Mouse (Mus musculus) gastrocnemius, postnatal 10 days (tissue): ENCODE data around the gene Dctn1. TPM values are rescaled to one million over a fixed set of nuclear protein-coding genes. Genes with fewer than 3 reads are reported as not detected.

Experiments used
- DNase-seq: peaks from one replicate; pipeline ENCODE4 v3.0.0; 2021; ENCODE audit warnings: mixed read lengths
- total RNA-seq, 2 experiments: library from RNA; stranded (reverse); gene quantifications; 2 replicates each; pipeline ENCODE4 v1.2.3; 2021

Gene Dctn1
- total RNA-seq, 2 experiments from 2014 or later: 126 to 132 TPM

DNA sequence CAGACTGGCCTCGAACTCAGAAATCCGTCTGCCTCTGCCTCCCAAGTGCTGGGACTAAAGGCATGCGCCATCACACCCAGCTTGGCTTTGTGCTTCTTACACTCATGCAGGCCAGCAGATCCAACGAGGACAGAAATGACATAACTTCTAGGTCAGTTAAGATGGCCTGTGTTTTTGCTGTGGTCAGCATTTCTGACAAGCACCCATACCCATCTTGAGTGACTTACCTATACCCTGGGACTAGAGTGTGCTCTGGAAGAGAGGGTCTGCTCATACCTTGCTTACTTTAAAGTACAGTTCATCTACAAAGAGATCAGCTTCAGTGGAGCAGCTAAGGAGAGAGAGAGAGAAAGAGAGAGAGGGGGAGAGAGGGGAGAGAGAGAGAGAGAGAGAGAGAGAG is 67.6 kb downstream of the Dctn1 start:
- DNase-seq: no peak

DNA sequence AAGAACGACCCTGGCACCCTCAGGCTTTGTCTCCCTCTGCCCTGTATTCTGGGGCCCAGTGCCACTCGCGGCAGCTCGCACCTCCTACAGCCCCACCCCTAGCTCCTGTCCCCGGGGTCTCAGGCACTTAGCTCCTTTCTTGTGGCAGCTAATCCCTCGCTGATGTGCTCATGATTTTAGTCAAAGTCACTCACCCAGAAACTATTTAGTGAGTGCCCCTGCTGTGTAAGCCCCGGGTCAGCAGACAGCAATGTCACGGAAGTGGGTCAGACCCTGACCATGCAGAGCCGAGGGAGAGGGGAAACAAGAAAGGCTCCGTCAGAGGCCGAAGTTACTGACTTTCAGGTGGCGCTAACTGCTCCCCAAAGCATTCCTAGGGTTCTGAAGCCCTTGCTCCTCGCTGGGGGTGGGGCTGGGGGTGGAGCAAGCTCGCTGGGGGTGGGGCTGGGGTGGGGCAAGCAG is 68.6 kb downstream of the Dctn1 start:
- no peak for DNase-seq

DNA sequence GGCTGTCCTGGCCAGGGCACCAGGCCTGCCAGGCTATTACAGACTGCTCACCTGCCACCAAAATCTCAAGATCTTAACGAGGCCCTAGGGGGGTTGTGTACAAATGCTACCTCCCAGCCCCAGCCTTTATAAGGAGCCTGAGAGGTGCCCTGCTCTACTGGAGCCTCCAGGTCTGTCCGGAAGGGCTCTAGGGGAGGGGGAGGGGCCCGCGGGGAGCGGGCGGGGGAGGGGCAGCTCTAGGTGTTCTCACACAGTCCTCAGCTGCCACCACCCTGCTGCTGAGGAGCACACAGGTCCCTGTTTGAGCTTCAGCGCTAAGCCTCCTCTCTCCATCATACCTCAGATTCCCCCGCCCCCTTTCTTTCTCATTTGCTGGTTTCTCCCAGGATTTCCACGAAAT is 71.4 kb downstream of the Dctn1 start:
- DNase-seq: no peak

DNA sequence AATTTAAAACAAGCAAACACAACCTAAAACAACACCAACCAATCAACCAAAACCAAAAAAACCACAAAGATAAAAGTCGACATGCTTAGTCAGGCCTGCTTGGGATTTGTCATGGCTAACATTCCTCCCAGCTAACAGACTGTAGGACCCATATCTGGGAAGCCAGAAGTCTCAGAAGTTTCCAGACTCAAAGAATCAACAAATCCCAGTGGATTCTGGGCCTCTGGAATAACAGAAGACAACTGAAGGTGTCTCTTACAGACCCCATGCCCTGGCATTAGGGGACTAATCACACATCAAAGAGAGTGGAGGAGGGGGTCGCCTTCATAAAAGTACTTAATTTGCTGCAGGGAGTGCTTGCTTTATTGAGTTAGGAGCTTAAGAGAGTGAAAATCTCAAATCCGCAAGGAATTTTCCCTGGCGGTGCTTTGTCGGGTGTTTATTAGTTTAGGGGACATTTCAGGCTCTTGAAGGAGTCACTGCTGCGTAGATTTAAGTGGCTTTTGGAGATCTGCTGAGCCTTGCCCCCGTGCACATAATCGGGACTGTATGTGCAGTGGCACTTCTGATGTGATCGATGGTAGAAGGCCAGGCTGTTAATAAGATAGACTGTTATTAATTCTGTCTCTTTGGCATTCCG is 78.8 kb downstream of the Dctn1 start:
- no peak for DNase-seq

DNA sequence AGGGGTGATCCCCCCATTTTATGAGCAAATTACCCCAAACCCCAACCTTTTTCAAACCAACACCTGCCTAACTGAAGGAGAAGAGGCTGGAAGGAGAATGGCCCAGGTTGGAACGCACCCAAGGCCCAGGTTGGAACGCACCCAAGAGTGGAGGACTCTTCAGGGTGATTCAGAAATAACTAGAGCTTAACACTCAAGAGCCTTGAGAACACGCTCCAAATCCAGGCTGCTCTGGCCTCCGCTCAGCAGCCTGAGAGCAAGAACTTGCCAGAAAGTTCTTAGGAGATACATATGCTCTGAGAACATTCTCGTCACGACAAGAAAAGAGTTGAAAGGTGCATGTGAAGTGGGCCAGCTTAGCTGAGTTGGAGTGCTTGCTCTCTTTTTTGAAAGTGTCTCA is 79.4 kb downstream of the Dctn1 start:
- peak; percentile 60 for DNase-seq

DNA sequence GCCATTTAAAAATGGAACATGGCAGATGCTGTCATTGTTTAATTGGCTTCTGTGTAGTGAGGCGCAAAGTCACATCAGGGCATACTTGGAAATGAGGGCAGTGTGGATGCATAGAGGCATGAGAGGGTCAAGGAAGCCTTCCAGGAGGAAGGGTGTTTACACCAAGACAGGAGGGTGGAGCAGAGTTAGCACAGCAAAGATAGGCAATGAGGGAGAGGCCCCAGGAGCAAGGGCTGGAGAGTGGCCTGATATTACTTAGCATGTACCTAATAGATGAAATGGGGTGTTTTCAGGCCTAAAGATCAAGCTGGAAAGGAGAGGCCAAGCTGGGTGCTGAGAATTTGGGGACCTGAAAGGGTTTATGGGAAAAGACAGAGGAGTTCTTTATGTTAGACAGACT is 80.3 kb downstream of the Dctn1 start:
- no peak for DNase-seq

DNA sequence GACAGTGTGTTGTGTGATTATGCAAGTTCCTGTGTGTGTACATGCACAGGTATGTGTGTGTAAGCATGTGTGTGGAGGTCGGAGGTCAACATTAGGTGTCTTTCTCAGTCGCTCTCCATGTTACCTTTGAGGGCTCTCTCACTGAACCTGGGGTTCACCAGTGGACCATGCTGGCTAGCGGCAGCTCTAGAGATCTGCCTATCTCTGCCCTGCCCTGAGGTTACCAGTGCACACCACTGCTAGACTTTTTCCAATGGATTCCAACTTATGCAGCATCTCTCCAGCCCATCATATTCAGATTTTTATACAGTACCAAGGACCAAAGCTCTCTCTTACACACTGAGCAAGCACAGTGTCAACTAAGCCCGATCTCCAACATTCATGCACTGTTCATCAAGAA is 81.0 kb downstream of the Dctn1 start:
- no peak for DNase-seq

DNA sequence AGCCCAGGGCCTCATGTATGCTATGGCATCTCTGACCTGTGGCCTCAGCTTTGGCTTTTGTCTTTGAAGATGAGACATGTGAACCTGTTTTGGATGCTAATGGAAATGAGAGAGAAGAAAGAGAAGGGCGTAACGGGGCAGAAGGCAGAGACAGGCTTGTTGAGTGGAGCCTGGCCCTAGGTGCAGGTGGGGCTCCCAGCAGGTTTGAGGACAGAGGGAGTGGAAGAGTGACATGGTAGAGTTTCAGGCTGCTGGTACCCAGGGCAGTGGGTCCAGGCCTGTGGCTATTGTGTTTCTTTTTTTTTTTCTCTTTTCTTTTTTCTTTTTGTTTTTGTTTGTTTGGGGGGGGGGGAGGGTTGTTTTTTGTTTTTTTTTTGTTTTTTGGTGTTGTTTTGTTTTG is 81.4 kb downstream of the Dctn1 start:
- no peak for DNase-seq

Other genes with a start within 250 kb of the Dctn1 start
- gene Sema4f, start 226.2 kb upstream of the Dctn1 start, total RNA-seq: under 1 TPM; 0.47 to 0.49 TPM
- under 1 TPM in 1 of 2 experiments, not detected in 1; 0.49 TPM for gene M1ap, start 219.0 kb upstream of the Dctn1 start, total RNA-seq
- 10 to 100 TPM in 1 of 2 experiments, 1 to 10 TPM in 1; 6.2 to 10.7 TPM for gene Dok1, start 132.4 kb upstream of the Dctn1 start, total RNA-seq
- 10 to 100 TPM; 10.5 to 11.9 TPM for gene Loxl3, start 131.7 kb upstream of the Dctn1 start, total RNA-seq
- gene Aup1, start 111.4 kb upstream of the Dctn1 start, total RNA-seq: 10 to 100 TPM; 66.9 to 70.7 TPM
- 10 to 100 TPM; 23.8 to 28.4 TPM for gene Htra2, start 110.6 kb upstream of the Dctn1 start, total RNA-seq
- gene Dqx1, start 108.1 kb upstream of the Dctn1 start, total RNA-seq: under 1 TPM; 0.42 to 0.65 TPM
- not detected for gene Tlx2, start 95.6 kb upstream of the Dctn1 start, total RNA-seq
- gene Pcgf1, start 88.1 kb upstream of the Dctn1 start, total RNA-seq: 1 to 10 TPM; 5.5 to 8.5 TPM
- 1 to 10 TPM in 1 of 2 experiments, under 1 TPM in 1; 0.33 to 1.3 TPM for gene Lbx2, start 79.6 kb upstream of the Dctn1 start, total RNA-seq
- gene Ccdc142, start 64.3 kb upstream of the Dctn1 start, total RNA-seq: 1 to 10 TPM in 1 of 2 experiments, under 1 TPM in 1; 0.19 to 1.2 TPM
- gene Gm42688, start 64.3 kb upstream of the Dctn1 start, total RNA-seq: 1 to 10 TPM; 1.4 to 2.3 TPM
- 100 to 1,000 TPM; 101 to 114 TPM for gene Mrpl53, start 56.9 kb upstream of the Dctn1 start, total RNA-seq
- 10 to 100 TPM; 11.0 to 15.7 TPM for gene Mogs, start 50.4 kb upstream of the Dctn1 start, total RNA-seq
- 10 to 100 TPM; 48.0 to 52.3 TPM for gene Wbp1, start 44.4 kb upstream of the Dctn1 start, total RNA-seq
- 10 to 100 TPM; 13.1 to 15.2 TPM for gene Ino80b, start 40.5 kb upstream of the Dctn1 start, total RNA-seq
- 10 to 100 TPM; 22.3 to 24.5 TPM for gene Rtkn, start 30.5 kb upstream of the Dctn1 start, total RNA-seq
- gene Wdr54, start 9.5 kb upstream of the Dctn1 start, total RNA-seq: 1 to 10 TPM in 1 of 2 experiments, under 1 TPM in 1; 0.43 to 1.4 TPM
- gene 1700003E16Rik, start 9.5 kb upstream of the Dctn1 start, total RNA-seq: under 1 TPM in 1 of 2 experiments, not detected in 1; 0.23 TPM
- under 1 TPM in 1 of 2 experiments, not detected in 1; 0.05 TPM for gene Slc4a5, start 53.9 kb downstream of the Dctn1 start, total RNA-seq
- 1 to 10 TPM; 5.0 to 8.0 TPM for gene Mthfd2, start 160.0 kb downstream of the Dctn1 start, total RNA-seq
- 10 to 100 TPM; 19.7 to 26.0 TPM for gene Mob1a, start 160.1 kb downstream of the Dctn1 start, total RNA-seq
- gene Bola3, start 183.2 kb downstream of the Dctn1 start, total RNA-seq: 100 to 1,000 TPM; 175 to 186 TPM